Mouse (Mus musculus) bone marrow, adult 2 months (tissue): ENCODE measurements around the gene Olfr710. TPM values are rescaled to one million over a fixed set of nuclear protein-coding genes. Genes with fewer than 3 reads are reported as not detected.
"Not testable (repeated sequence)": the region's sequence is repeated elsewhere in the genome, so short reads cannot be mapped to it uniquely, and the experiment has no call there.

Experiments
- H3K27ac ChIP-seq: fragments of 200-500 bp; 2 replicates; pipeline ENCODE4 v1.5.1; 2012; ENCODE audit warnings: low read depth, mild to moderate bottlenecking, control low read depth, inconsistent platforms, low read length; ENCODE audit not compliant: control insufficient read depth, poor library complexity, insufficient read depth
- H3K4me1 ChIP-seq: fragments of 200-500 bp; 2 replicates; pipeline ENCODE4 v1.6.1; 2011; ENCODE audit warnings: low read length; ENCODE audit not compliant: control insufficient read depth, insufficient read depth
- H3K4me3 ChIP-seq: fragments of 200-500 bp; replicated peaks from 2 replicates; pipeline ENCODE3; 2011; ENCODE audit warnings: mild to moderate bottlenecking, low read depth, low read length, control low read depth; ENCODE audit not compliant: control insufficient read depth
- CTCF ChIP-seq: fragments of 200-500 bp; IDR thresholded peaks from 2 replicates; pipeline ENCODE4 v1.5.1; 2011; ENCODE audit warnings: low read length, control low read depth; ENCODE audit not compliant: control insufficient read depth, insufficient read depth
- POLR2A ChIP-seq: fragments of 200-500 bp; IDR thresholded peaks from 2 replicates; pipeline ENCODE4 v1.6.1; 2011; ENCODE audit warnings: low read depth, mild to moderate bottlenecking, control low read depth, low read length, borderline replicate concordance; ENCODE audit not compliant: control insufficient read depth
- WGBS: fragments of 180-500 bp; shearing (Covaris S2); methylation state at CpG from one replicate; pipeline ENCODE4 v1.1.7; 2018; 5-methylcytosine and 5-hydroxymethylcytosine counted together
- polyA plus RNA-seq: library from polyadenylated mRNA; stranded (reverse); fragments of >200 nt; gene quantifications from 2 replicates; pipeline ENCODE4 v1.2.4, GENCODE M21; 2011; ENCODE audit warnings: low replicate concordance; ENCODE audit not compliant: missing spikeins, insufficient read depth, insufficient read length

The Olfr710 gene
- not detected in 2 replicates for polyA plus RNA-seq

DNA sequence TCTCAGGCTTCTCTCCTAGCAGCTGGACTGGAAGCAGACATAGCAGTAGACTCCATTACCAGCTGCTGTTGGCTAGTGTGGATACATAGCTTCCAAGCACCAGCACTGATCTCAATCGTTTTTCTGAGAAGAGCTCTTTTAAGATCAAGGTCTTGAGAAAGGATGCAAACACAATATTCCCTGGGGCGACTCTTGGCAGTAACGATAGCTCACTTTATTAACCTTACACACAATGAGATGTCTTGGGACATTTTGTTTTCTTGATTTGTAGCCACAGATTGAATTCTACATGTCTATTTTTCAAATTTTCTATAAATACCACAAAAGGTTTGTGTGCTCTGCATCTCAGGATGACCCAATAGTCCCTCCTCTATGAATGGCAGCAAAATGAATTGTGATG lies at the start of gene Olfr710:
Olfr710 (minus strand) TSS at position 101 of the 400 bp plus-strand sequence.
- Histone ChIP-seq H3K4me1 (no peaks in the 10 kb centered on the region), H3K27ac (no peak within 1 kb of the TSS), H3K4me3 (no peak within 1 kb of the TSS)
- TF ChIP-seq CTCF (no peak), POLR2A (no peak)
- 76% methylated on average over 3 of the region's 3 CpGs for WGBS

DNA sequence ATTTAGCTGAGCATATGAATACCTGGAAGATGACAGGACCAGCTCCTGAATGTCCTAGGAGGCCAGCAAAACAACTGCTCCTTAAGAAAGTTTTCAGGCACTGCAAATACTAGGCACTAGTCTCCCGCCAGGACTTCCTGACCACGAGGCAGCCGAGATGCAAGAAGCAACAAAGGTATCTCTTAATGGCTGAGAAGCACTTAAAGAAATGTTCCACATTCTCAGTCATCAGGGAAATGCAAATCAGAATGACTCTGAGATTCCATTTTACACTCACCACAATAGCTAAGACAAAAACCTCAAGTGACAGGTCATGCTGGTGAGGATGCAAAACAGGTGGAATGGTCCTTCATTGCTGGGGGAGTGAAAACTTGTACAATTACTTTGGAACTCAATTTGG lies 37.1 kb upstream of the Olfr710 start:
- 85% methylated on average over 3 of the region's 3 CpGs for WGBS
- Histone ChIP-seq H3K4me3 (no peak overlapping the region), H3K4me1 (no peaks in the 10 kb centered on the region), H3K27ac (no peak overlapping the region)
- TF ChIP-seq POLR2A: no peak
- no peak for TF ChIP-seq CTCF

DNA sequence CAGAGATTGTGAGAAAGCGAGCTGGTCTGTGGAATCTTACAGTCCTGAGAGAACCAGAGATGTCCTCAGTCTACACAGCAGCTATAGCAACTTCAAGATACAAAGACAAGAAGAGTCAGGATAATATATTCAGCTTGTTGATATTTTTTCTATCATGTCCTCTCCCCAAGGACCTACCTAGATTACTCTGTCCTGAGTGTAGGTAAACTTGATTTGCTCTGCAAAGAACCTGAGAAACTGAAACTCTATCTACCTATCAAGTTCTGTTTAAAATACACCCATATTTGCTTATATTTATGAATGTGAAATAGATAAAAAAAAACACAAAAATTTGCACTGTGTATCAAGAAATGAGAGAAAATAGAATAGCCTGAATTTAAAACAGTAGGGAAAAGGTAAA lies 27.2 kb upstream of the Olfr710 start, which contains the start of gene Olfr711:
Olfr711 (minus strand) TSS at position 101 of the 400 bp plus-strand sequence.
- Histone ChIP-seq H3K27ac (no peak within 1 kb of the TSS), H3K4me1 (no peaks in the 10 kb centered on the region), H3K4me3 (no peak within 1 kb of the TSS)
- TF ChIP-seq CTCF: no peak
- no peak for TF ChIP-seq POLR2A
- WGBS: 62% methylated on average over 1 of the region's 1 CpGs

DNA sequence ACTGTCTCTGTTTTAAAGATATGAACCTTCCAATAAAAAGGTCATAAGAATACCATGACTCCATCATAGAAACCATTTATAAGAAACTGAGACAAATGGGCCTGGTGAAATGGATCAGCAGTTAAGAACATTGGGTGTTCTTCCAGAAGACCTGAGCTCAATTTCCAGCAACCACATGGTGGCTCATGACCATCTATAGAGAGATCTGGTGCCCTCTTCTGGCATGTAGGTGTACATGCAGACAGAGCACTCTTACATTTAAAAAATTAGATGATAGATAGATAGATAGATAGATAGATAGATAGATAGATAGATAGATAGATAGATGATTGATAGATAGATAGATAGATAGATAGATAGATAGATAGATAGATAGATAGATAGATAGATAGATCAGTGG lies 19.4 kb upstream of the Olfr710 start:
- not testable (repeated sequence) for H3K27ac ChIP-seq, H3K4me3 ChIP-seq, H3K4me1 ChIP-seq

DNA sequence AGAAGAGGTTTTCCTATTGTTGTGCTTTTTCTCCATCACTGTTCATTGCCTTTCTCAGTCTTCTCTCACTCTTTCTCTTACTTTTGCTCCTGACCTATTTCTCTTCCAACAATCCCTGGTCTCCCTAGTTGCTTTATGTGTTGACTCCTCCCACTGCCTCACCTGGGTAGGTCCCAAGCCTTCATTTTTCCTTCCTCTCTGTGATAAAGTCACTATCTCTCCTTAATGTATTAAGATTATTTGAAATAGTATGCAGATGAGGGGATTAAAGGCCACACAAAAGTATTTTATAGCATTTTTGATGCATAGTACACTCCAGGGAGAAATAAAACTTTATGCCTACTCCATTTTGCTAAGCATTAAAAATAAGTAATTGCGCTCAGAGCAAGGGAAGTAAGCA lies 15.7 kb upstream of the Olfr710 start, which contains the start of gene Olfr6:
Olfr6 (minus strand) TSS at position 101 of the 400 bp plus-strand sequence.
- 74% methylated on average over 1 of the region's 1 CpGs for WGBS
- H3K27ac ChIP-seq: no peak within 1 kb of the TSS
- H3K4me1 ChIP-seq: no peaks in the 10 kb centered on the region
- TF ChIP-seq POLR2A (no peak), CTCF (no peak)
- H3K4me3 ChIP-seq: no peak within 1 kb of the TSS

DNA sequence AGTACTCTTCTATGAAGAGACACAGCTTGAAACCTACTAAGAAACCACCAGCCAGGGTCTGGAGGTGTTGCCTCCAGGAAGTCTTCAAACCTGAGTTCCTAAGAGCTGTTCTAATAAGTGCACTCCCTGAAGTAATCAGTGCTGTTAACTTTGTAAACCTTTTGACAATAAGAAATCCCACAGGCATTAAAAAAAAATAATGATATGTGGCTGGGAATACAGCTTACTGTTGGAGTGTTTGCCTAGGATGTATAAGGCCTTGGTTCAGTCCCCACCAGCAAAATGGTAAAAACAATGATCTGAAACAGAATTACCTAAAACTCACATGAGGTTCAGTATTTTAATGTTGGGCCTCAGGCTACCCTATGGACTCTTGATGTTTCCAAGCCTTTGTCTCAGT lies 16.0 kb downstream of the Olfr710 start, which contains the start of gene Olfr709-ps1:
Olfr709-ps1 (minus strand) TSS at position 101 of the 400 bp plus-strand sequence.
- no peak for TF ChIP-seq POLR2A
- no peak for TF ChIP-seq CTCF
- Histone ChIP-seq H3K4me3 (no peak within 1 kb of the TSS), H3K27ac (no peak within 1 kb of the TSS), H3K4me1 (no peaks in the 10 kb centered on the region)

DNA sequence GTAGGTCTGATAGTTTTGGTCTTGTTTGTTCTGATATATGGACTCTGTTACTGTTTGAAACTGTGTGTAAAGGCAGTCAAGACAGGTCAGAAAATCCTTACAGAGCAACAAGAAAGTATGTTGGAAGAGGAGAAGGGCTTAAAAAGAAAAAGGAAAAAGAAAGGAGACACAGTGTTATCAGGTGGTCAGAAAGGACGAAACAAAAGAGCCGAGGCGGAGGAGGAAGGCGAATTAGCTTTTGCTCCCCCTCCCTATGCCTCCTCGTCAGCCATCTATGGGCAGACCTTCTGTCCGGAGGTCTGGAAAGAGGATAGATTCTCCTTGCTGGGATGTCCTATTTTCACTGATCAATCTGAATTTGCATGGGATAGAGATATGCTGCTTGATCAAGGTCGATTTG lies 27.2 kb downstream of the Olfr710 start:
- not testable (repeated sequence) for H3K4me1 ChIP-seq, H3K4me3 ChIP-seq, H3K27ac ChIP-seq
- WGBS: 78% methylated on average over 7 of the region's 7 CpGs

DNA sequence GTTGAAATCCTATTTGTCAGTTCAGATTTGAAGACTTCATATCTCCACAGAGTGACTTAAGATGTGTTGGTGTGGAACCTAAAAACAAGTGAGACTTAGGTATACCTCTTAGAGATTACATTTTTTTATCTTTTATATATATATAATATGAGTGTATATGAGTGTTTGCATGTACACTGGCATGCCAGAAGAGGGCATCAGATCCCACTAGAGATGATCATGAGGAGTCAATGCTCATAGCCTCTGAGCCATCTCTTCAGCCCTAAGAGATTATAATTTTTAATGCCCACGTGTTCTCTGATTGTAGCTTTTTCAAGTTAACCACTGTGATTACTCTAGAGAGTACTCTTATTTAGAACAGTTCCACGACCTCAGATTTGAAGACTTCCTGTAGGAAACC lies 40.4 kb downstream of the Olfr710 start, which contains the start of gene Olfr1532-ps1:
Olfr1532-ps1 (plus strand) TSS at position 326 of the 400 bp plus-strand sequence.
- no peaks in the 10 kb centered on the region for H3K4me1 ChIP-seq
- H3K4me3 ChIP-seq: no peak within 1 kb of the TSS
- H3K27ac ChIP-seq: no peak within 1 kb of the TSS
- TF ChIP-seq CTCF: no peak
- no peak for TF ChIP-seq POLR2A
- 46% methylated on average over 2 of the region's 2 CpGs for WGBS

DNA sequence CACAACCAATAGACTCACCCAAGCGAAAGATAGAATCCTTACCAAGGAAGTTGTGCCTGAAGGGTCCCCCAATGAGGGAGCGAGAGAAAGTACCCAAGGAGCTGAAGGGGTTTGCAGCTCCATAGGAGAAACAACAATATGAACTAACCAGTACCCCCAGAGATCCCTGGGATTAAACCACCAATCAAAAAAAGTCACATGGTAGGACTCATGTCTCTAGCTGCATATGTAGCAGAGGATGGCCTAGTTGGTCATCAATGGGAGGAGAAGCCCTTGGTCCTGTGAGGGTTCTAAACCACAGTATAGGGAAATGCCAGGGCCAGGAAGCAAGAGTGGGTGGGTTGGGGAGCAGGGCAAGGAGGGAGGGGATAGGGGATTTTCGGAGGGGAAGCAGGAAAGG lies 47.0 kb downstream of the Olfr710 start, which contains the start of gene Olfr707:
Olfr707 (minus strand) TSS at position 101 of the 400 bp plus-strand sequence.
- H3K4me1 ChIP-seq, H3K4me3 ChIP-seq, H3K27ac ChIP-seq: not testable (repeated sequence)
- 71% methylated on average over 3 of the region's 3 CpGs for WGBS

Other genes with a start within 250 kb of the Olfr710 start
- gene Olfr695, start 231.9 kb downstream of the Olfr710 start, polyA plus RNA-seq: not detected in 2 replicates
- gene Olfr697, start 205.9 kb downstream of the Olfr710 start, polyA plus RNA-seq: not detected in 2 replicates
- not detected in 2 replicates for gene Olfr698, start 192.9 kb downstream of the Olfr710 start, polyA plus RNA-seq
- gene Olfr699, start 155.1 kb downstream of the Olfr710 start, polyA plus RNA-seq: 0.36 and 0.60 TPM in 2 replicates
- not detected in 2 replicates for gene Olfr700, start 139.5 kb downstream of the Olfr710 start, polyA plus RNA-seq
- gene Olfr701, start 134.2 kb downstream of the Olfr710 start, polyA plus RNA-seq: not detected in 2 replicates
- gene Olfr702, start 114.4 kb downstream of the Olfr710 start, polyA plus RNA-seq: not detected in 2 replicates
- not detected in 2 replicates for gene Olfr703, start 105.0 kb downstream of the Olfr710 start, polyA plus RNA-seq
- 0.75 TPM in 1 of 2 replicates, not detected in the other for gene Olfr704, start 85.1 kb downstream of the Olfr710 start, polyA plus RNA-seq
- gene Olfr705, start 71.4 kb downstream of the Olfr710 start, polyA plus RNA-seq: not detected in 2 replicates
- gene Olfr706, start 60.1 kb downstream of the Olfr710 start, polyA plus RNA-seq: not detected in 2 replicates
- not detected in 2 replicates for gene Olfr707, start 47.1 kb downstream of the Olfr710 start, polyA plus RNA-seq
- gene Olfr1532-ps1, start 40.3 kb downstream of the Olfr710 start, polyA plus RNA-seq: not detected in 2 replicates
- gene Olfr709-ps1, start 16.1 kb downstream of the Olfr710 start, polyA plus RNA-seq: not detected in 2 replicates
- 0.29 TPM in 1 of 2 replicates, not detected in the other for gene Olfr6, start 15.6 kb upstream of the Olfr710 start, polyA plus RNA-seq
- gene Olfr711, start 27.1 kb upstream of the Olfr710 start, polyA plus RNA-seq: not detected in 2 replicates
- gene Olfr2, start 57.8 kb upstream of the Olfr710 start, polyA plus RNA-seq: not detected in 2 replicates
- not detected in 2 replicates for gene Olfr713, start 82.9 kb upstream of the Olfr710 start, polyA plus RNA-seq
- gene Olfr714, start 122.7 kb upstream of the Olfr710 start, polyA plus RNA-seq: not detected in 2 replicates
- gene Olfr17, start 144.9 kb upstream of the Olfr710 start, polyA plus RNA-seq: not detected in 2 replicates
- not detected in 2 replicates for gene Olfr715b, start 162.1 kb upstream of the Olfr710 start, polyA plus RNA-seq
- gene Olfr715, start 182.8 kb upstream of the Olfr710 start, polyA plus RNA-seq: not detected in 2 replicates
- not detected in 2 replicates for gene Olfr716, start 190.0 kb upstream of the Olfr710 start, polyA plus RNA-seq
- gene Nlrp14, start 218.7 kb upstream of the Olfr710 start, polyA plus RNA-seq: not detected in 2 replicates